Mouse (Mus musculus) adrenal gland, postnatal 36 days (tissue): ENCODE results near the gene Eif2b2. TPM values are rescaled to one million over a fixed set of nuclear protein-coding genes. Genes with fewer than 3 reads are reported as not detected.

Experiments used
- DNase-seq, 2 experiments: peaks; one replicate each; pipeline ENCODE4 v3.0.0; 2021; ENCODE audit warnings: mixed read lengths in 1 of 2
- total RNA-seq, 2 experiments: library from RNA; stranded (reverse); gene quantifications; 2 replicates each; pipeline ENCODE4 v1.2.3; 2021

Eif2b2 gene
- total RNA-seq, 2 experiments from 2014 or later, result 82.1 to 85.3 TPM

DNA sequence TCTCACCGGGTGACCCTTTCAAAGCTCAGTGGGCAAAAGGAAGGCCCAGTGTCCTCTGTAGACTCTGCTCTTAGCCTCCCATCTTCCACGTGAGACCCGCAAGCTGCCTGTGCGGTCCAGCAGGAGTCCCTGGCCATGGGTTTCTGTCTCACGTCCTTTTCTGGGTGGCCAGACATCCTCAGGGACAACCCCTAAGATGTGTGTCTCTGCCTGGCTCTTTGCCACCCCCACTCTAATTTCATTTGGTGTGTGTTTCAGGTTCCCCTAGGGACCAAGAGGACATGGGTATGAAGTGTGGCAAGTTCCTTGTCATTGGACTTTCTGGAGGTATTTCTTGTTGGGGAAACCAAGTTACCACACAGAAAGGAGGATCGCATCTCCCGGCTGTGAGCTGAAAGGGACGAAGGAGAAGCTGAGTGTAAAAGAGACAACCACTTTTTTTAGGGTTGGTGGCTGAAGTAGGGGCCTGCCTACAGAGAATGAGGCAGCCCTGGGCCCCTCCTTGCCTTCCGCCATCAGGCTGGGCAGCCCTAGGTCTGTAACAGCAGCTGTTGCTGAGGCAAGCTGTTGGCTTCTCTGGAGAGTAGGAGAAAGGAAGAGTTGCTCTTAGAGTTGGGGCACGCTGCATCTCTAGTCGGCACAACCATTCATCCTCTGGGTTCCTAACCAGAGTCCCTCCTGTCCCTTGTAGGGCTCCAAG is 25.2 kb upstream of the Eif2b2 start:
- no peak for DNase-seq

DNA sequence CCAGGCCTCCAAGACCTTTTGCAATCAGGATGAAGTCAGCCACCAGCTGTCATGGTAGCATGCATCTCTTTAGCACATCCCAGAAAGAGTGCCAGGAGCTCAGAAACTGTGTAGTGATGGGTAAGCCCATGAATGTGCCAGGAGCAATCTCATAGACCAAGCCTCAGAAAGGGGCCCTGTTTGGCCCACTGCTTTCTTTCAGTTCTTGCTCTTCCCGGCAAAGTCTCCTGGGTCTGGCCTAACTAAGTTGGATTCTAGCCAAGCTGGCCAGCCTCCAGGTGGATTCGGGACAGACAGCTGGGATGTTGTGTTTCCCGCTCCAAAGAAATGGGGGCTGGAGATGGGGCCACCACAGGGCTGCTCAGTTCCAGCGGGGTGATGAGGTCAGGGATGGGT is 24.7 kb upstream of the Eif2b2 start:
- DNase-seq, result peak; percentile 56 to 78

DNA sequence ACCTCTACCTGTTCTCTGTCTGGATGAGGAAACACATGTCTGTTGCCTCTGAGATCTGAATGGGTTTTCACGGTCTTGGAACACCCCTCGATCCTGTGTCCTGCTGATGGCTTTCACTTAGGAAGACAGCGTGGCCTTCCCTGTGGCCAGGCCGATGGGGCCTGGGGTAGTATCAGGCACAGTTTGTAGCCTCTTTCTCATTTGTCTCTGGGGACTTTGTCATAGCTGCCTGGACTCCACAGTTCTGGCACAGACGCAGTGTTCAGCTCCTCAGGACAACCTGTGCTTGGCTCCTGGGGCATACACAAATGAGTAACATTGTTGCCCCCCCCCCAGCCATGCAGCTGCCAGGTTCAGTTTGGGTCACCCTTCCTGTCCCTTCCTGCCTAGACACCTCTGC is 24.2 kb upstream of the Eif2b2 start:
- DNase-seq, result no peak

DNA sequence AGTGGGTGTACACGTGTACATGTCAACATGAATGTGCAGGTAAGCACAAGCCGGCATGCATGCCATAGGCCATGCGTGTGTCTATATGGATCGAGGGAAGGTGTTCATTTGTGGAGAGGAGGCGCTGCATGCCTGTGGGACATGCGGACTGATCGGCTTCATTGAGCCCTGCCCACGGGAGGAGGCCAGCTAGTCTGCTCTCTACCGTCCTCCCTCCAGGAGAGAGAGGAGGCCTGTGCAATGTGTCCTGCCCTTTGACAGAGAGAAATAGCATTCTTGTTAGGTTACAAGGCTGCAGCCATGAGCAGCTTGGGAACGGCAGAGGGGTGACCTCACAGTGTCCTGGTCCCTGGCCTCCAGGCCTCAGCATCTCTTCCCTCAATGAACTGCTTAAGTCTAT is 23.1 kb upstream of the Eif2b2 start:
- DNase-seq, result no peak

DNA sequence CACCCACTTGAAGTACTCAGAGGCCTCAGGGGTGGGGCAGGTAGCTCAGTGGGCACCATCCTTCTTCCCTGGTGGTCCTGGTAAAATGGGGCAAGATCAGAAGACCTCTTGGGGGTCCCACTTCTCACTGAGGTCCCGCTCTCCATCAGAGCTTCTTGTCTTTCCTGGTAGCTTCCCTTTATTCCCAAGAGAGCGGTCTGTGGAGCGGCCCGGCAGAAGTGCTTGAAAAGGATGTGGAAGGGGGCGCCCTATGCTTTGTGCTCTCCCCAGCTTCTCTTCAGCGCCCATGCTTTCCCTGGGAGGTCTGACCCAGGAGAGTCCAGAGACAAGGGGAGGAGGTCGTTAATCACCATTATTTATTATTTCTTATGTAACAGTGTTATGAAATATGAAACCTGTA is 21.9 kb upstream of the Eif2b2 start:
- no peak for DNase-seq

DNA sequence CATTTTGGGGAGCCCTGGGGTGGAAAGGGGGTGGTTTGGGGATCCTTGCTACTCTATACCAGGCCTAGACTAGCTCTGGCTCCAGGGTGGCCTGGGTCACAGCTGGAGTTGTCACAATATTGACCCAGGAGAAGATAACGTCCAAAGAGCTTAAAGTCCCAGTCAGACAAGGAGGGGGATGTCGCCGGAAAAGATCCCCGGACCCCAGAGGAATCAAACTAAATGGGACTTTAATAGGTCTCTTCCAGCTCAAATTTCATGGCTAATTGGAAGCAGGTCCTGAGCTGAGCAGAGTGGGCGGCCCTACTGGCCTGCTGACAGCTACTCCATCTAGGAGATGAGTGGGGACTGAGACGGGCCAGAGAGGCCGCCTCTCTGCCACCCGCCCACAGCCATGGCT is 21.3 kb upstream of the Eif2b2 start:
- DNase-seq, result no peak

DNA sequence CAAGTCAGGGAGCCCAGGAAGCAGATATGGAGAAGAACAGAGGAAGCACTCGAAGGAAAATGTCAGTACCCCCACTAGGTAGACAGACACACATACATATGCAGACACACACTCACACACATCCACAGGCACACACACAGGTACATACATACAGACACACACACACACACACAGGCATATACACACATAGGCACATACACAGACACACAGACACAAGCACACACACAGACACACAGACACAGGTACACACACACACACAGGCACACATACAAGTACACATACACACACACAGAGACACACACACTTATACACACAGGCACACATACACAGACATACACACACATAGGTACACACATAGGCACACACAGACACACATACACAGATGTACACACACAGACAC is 19.3 kb upstream of the Eif2b2 start:
- DNase-seq, result no peak

DNA sequence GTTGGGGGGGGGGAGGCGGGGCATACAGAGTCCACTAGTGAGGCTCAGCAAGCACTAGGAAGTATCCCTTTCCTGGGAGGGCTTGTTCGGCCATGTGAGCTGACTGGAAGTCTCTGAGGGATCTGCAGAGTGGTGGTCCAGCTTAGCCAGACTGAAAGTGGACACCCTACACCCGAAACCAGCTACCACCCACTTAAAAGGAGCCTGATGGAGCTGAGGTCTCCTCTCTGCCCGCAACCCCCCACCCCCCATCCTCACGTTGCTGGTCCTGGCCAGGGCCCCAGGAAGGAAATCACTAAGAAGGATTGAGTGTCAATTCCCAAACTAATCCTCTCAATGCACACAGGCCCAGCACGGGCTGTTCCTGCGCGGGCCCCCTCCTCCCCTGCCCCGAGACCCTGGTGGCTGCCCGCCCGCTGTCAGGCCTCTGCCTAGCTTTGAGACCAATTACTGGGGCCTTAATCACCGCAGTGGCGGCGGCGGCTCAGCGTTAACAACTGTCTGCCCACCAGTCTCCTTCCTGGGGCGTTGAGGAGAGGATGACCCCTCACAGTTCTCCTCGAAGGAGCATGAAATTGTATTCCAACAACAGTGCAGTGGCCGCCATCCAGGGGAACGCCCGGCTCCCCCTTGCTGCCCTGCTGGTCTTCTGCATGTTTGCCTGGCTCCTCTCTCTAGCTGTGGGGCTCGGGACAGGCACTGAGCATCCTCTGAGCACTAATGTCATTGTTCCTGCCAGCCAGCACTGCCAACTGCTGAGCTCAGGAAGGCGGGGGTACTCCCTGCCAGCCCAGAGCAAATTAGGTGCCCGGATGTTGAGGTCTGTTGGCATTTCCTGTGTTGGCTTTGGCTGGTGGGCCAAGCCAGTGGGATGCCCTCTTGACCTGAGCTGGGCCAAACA is 18.1 kb upstream of the Eif2b2 start:
- DNase-seq, result no peak

DNA sequence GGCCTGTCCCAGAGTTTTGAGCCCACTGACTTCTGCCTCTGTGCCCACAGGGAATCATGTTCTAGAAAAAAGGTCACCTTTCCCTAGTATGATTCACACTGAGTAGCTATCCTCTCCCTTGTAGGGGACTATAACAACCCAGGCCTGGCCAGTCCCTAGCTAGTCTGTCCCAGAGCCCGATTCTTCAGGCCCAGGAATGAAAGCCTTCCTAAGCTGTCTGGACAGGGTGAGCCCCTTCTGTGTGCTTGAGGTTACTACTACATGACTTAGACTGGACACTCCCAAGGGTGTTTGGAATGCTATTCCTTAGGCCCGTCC is 17.5 kb upstream of the Eif2b2 start:
- no peak for DNase-seq

DNA sequence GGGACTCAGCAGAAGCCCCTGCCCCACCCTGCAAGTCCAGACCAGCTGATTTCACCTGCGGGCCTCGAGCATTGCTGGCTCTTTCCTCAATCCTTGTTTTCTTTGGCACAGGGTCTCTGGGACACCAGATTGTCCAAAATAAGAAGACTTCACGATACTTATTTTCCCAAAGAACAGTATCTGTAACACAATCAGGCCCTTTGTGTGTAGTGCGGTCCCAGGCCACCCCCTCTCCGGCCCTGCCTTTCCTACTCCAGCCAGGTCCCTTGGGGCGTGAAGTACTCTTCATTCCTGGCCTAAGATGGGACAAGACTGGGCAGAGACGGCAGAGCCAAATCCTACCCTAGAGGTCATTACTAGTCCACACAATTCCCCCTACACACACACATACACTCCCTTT is 17.1 kb upstream of the Eif2b2 start:
- DNase-seq, result no peak

DNA sequence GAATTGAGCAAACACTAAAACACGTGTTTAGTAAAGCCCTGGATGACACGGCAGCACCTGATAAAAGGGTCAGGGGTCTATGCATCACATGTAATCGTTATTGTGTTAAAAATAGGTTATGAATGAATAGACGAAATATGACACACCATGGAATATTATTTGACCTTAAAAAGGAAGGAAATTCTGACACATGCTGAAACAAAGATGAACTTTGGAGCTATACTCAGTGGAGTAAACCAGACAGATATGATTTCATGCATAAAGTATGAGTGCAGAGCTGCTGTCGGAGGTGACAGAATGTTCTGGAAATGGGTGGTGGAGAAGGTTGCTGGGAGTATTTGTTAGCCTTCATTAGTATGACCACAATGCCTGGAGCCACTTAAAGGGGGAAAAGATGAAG is 15.6 kb upstream of the Eif2b2 start:
- no peak for DNase-seq

DNA sequence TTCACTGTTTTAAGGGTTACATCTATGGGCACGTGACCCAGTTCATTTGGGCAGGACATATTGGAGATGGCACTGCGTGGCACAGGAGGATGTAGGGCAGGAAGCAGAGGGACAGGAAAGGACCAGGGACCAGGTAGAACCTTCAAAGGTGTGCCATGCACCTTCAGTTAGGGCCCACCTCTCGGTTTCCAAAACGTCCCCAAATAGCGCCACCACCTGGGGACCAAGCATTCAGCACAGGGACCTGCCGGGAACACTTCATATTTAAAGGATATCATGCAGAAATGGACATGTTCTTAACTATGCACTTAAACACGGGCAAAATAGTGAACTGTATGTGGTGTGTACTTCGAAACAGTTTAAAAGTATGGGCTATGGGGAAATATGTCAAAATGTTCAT is 15.2 kb upstream of the Eif2b2 start:
- DNase-seq, result no peak

DNA sequence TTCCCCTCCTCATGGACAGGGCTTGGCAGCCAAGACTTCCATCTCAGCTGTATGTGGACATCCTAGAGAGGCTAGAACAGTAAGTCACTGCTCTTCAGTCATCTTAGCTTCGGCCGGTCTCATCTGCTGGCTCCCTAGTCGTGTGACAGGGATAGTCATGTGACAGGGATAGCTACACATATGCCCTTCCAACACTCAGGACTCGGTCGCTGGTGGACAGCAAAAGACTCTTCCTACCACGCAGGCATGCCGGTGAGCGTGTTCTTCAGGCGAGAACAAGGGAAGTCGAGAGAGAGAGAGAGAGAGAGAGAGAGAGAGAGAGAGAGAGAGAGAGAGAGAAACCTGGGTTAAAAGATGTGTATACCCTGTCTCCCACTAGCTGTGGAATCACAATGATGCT is 13.9 kb upstream of the Eif2b2 start:
- no peak for DNase-seq

DNA sequence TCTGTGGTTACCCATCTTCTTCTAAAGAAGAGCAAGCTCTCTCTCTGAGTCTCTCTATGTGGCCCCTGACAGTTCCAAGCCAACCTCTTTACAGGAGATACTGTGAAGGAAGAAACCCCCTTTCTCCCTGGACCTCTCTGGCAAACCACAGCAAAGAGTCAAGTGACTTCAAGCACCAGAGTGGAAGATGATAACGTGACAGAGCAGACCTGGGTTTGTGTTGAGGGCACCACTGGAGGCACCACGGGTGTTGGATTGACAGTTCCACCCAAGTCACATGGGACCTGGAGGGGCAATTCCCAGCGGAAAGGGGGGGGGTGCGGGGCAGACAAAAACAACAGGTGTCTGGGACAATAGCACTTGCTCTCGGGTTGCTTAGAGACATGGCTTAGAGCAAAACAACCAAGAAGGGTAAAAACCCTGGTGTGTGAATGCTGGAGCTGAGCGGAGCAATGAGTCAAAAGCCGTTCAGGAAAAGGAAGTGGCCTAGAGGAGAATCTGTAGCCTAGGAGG is 10.5 kb upstream of the Eif2b2 start:
- no peak for DNase-seq

DNA sequence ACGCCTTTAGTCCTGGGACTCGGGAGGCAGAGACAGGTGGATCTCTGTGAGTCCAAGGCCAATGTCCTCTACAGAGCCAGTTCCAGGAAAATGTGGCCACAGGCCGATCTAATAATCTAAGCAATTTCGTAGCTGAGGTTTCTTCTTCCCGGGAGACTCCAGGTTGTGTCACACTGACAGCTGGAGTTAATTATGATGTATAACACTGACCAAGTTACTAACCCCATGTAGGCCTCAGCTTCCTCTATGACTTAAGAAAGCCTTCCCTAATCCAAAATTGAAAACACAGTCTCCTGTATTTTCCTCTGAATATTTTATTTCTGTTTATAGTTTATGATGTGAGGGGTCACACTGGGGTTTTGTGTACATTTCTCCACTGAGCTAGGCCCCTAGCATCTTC is 4.2 kb upstream of the Eif2b2 start:
- DNase-seq, result no peak

DNA sequence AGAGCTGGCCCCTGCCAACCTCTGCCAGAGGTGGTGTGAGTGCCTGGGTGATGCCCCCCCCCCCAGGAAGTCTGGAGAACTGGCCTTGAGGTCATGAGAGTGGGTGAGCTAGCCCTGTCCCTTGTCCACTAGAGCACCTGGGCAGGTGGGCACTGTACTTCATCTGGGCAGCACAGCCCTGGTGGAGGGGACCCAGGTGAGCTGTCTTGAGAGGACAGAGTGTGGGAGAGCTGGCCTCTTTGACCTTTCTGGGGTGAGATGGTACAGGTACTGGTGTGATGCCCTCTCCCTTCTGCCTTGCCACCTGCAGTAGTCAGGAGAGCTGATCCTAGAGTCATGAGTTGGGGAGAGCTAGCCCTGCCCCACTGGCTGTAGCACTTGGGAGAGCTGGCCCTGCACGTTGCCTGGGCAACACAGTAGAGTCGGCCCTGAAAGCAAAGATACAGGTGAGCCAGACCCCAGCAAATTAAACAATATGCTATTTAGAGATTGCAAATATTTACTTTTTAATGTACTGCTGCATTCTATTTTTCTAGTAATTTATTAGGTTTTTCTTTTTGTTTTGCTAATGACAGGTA is 1.5 kb upstream of the Eif2b2 start:
- DNase-seq, result no peak

DNA sequence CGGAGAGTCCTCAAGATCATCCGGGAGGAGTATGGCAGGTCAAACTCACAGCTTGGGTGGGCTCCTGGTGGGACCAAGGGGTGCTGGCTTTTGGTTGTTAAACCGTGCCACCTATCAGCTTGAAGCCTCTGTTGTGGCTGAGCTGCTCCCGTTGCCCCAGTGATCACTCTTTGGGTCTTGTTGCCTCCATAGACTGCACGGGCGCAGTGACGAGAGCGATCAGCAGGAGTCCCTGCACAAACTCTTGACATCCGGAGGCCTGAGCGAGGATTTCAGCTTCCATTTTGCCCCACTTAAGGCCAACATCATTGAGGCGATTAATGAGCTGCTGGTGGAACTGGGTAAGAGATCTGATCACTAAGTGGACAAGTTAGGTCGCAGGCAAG is 617 bp downstream of the Eif2b2 start:
- peak; percentile 26 to 36 for DNase-seq

DNA sequence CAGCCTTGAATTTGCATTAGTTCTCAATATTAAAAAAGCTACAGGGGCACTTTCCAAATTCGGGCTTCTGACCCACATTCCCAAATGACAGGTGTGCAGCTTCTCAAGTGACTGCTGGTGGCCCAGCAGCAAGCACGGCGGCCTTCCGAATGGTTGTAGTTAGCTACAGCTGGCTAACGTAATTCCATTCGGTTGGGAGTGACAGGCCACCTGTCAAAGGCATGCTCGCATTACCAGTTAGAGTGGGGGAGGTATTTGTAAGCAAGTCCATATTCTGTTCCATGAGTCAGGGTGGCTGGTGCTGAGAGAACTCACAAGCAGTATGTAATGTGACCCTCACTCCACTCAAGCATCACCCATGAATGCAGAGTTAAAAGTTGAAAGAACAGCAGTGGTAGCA is 7.9 kb downstream of the Eif2b2 start:
- no peak for DNase-seq

DNA sequence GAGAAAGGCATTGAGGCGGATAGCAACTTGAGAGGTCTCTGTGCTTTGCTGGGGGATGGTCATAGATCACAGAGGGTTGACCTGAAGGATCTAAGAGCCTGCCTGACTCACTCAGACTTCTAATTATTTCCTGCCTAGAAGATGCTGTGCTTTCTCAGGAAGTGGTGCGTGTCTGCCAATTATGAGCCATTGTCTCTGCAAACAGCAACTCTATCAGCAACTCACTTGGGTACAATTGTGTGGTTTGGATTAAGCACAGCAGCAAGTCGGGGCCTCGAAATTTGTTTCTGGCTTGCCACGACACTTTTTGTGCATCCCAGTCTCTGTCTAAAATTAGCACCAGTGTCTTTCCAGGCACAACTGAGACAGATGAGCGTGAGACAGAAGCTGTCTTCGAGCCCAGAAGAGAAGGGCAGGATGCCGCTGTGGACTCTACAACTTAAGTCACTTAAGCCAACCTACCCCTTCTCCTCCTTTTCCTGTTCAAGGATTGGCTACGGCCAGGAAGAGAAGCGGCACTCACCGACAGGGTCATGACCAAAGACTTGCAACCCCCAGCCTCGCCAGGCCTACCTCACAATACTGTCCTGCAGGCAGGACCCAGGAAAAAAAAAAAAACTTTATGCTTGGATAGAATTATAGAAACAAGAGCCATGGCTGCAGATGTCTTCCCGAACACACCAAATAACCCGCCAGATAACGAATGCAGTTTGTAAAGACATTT is 8.8 kb downstream of the Eif2b2 start:
- DNase-seq, result peak in 1 of 2 experiments; percentile 7

DNA sequence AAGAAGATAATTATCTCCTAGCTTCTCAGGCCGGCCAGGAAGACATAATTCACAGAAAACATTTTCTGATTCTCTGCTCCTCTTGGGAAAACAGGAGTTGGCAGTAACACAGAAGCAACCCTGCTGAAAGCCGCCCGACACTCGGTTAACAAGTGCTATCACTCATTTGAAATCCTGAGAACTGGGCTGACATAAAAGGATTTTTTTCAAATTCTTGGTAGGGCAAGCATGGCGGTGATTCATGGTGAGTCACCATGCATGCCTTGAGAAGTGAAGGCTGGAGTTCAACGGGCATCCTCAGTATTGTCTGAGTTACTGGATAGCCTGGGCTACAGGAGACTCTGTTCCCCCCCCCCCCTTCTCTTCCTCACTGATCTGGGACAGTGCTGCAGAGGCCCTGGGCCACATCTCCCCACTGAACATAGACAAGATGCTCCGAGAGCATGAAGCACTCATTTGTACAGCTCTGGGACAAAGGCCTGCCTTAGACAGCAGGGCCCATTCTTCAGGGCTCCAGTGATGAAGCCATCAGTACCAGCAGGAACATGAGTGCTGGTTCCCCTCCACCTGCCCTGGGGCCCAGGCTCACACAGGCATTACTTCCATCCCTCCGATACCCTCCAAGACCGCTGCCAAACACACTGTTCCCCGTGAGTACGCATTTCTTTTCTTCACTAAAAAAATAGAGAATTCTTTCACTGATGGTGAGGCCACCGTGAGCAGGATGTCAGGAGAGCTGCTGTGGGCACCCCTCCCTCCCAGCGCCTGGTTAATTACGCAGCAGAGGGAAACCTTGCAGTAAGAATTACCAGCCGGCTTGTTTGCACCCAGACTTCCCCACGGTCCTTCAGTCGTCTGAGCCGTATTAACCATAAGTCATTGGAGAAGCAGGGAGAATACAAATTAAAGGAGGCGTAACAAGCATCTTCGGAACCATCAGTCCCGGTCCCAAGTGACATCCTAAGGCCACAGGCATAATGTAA is 14.4 kb downstream of the Eif2b2 start:
- DNase-seq, result peak; percentile 62 to 66

DNA sequence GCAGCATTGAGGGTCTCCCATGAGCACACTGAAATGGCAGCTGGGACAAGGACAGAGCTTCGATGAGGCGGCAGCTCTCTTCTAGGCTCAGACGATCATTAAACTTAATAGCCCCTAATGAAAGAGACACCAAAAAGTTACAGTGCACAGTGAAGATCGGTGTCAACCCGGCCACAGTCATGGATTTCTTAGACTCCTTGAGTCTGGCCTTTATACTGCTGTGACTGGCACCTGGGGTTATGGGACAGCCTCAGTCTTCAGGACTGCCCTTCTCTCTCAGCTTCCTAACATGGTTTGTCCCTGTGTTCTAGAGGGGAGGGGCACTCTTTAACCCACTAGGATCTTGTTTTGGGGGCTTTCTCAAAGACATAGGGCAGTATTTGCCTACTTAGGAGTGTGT is 18.3 kb downstream of the Eif2b2 start:
- no peak for DNase-seq
